Mouse (Mus musculus): ENCODE data around the gene Elf1.
"Not testable (repeated sequence)": the region's sequence is repeated elsewhere in the genome, so short reads cannot be mapped to it uniquely, and the experiment has no call there.

Elf1 gene

GRCm38 (mm10) chr14:79480624-79481338 is at the start of gene Elf1:
Elf1 (plus strand) TSS chr14:79481194.
- peak; percentile 86 for DNase-seq (ENCODE audit: extremely low read depth, insufficient read length, low spot score)

DNA sequence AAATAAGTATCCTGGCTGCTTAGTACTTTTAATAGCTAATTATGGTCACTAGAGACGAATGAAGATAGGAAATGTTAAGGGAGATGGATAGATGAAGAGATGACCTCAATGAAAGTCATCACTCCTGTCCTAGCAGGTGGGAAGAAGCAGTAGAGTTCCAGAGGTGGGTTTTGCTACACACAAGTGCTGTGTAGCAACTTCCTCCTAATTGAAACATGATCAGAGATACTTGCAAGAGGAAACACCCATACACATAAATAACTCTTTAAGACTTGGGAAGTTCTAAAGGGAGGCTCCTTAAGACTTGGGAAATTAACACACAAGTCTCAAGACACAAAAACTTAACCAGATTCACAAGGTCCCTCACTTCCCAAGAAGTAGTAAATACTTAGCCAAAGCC is 46.9 kb upstream of the Elf1 start:
- DNase-seq (ENCODE audit: extremely low read depth, insufficient read length, low spot score): no peak

DNA sequence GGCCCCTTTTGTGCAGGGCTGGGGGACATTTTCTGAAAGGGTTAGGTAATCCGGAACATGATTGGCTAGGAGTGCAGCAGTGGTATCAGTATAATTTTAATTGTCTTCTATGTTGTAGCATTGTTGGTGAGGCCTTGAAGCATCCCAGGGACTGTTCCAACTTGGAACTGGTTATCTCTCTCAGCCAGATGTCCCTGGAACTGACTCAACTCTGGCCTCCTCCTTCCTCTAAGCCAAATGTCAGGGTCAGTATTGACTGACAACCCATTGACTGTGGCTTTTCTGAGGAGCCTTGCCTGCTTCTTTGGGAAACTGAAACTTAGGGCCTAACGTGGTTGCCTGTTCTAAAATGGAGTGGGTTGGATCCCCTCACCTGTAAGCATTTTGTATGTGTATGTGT is 40.3 kb upstream of the Elf1 start:
- no peak for DNase-seq (ENCODE audit: extremely low read depth, insufficient read length, low spot score)

- DNase-seq (ENCODE audit: extremely low read depth, insufficient read length, low spot score): no peak
Observed at GRCm38 (mm10) chr14:79441441-79441840, 39.6 kb upstream of the Elf1 start.

GRCm38 (mm10) chr14:79444601-79445000 is 36.4 kb upstream of the Elf1 start:
- no peak for DNase-seq (ENCODE audit: extremely low read depth, insufficient read length, low spot score)

GRCm38 (mm10) chr14:79445055-79445620 is 35.9 kb upstream of the Elf1 start:
- DNase-seq (ENCODE audit: extremely low read depth, insufficient read length, low spot score): no peak

GRCm38 (mm10) chr14:79451681-79452590 is 29.1 kb upstream of the Elf1 start, which contains the start of gene Kbtbd6:
Kbtbd6 (plus strand) TSS chr14:79451835.
- DNase-seq (ENCODE audit: extremely low read depth, insufficient read length, low spot score): not testable (repeated sequence)

- DNase-seq (ENCODE audit: extremely low read depth, insufficient read length, low spot score): not testable (repeated sequence)
Observed at GRCm38 (mm10) chr14:79452591-79452934, 28.4 kb upstream of the Elf1 start.

DNA sequence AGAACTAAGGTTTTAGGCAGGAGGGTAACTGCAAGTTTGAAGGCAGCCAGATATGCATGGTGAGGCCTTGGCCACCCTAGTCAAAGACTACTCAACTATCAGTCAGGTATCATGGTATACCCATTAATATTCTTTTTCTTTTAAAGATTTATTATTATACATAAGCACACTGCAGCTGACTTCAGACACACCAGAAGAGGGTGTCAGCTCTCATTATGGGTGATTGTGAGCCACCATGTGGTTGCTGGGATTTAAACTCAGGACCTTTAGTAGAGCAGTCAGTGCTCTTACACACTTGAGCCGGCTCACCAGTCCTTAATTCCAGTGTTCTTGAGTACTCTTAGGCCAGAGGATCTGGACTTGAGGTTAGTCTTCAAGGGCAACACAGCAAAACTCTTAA is 20.6 kb upstream of the Elf1 start:
- no peak for DNase-seq (ENCODE audit: extremely low read depth, insufficient read length, low spot score)

DNA sequence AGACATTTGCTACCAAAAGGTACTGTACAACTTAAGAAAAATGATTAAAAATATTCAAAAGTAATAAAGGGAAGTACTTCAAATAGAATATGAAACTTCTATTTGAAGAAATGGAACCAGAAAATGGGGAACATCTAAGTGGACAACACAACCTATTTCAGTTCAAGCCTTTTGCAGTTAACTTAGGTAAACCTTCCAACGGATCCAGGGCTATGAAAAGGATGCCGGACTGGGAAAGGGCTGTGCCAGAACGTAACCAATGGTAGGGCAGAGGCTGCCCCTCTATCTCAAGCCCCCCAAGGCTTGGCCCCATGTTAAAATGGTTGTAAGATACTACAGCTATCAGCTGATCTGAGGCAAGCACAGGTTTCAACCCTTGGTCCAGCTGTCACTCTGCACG is 20.0 kb upstream of the Elf1 start:
- DNase-seq (ENCODE audit: extremely low read depth, insufficient read length, low spot score): no peak

DNA sequence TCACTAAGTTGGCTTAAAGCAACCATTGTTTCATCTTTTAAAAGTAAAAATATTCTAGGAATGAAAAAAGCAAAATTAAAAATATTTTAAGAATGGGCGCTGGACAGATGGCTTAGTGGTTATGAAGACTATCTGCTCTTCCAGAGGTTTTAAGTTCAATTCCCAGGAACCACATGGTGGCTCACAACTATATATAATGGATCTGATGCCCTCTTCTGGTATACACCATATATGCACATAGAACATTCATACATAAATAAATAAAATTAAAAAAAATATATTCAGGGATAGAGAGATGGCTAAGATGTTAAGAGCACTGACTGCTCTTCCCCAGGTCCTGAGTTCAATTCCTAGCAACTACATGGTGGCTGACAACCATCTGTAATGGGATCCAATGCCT is 15.4 kb upstream of the Elf1 start:
- DNase-seq (ENCODE audit: extremely low read depth, insufficient read length, low spot score): no peak

DNA sequence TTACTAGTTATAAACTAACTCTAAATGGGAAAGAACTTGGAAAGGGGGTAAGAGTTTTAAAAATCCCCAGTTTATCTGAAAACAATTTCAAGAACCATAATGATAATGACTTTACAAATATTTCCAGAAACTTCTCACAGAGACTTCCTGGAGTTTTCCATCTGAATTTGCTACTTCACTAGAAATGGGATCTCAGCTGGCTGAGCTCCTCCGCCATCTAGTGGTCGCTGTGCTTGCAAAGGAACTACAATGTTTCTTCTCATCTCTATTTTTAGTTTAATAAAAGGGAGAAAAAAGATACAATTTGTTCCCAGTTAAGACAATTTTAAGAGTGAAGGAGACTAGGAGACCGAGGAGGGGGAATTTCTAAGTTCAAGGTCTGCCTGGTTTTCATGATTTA is 13.4 kb upstream of the Elf1 start:
- no peak for DNase-seq (ENCODE audit: extremely low read depth, insufficient read length, low spot score)

DNA sequence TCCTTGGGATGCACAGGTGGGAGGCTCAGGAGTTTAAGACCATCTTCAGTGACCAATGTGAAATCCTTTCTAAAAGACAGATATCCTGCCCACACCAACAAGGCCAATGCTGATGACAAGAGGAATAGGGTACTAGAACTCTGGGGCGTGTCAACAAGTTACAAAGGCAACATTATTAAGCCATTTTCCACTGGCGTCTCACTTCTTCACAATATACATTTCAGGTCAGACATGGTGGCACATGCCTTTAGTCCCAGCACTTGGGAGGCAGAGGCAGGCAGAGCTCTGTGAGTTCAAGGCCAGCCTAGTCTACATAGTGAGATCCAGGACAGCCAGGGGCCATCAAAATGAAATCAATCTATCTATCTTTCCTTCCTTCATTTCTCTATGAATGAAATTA is 7.6 kb upstream of the Elf1 start:
- DNase-seq (ENCODE audit: extremely low read depth, insufficient read length, low spot score): no peak

DNA sequence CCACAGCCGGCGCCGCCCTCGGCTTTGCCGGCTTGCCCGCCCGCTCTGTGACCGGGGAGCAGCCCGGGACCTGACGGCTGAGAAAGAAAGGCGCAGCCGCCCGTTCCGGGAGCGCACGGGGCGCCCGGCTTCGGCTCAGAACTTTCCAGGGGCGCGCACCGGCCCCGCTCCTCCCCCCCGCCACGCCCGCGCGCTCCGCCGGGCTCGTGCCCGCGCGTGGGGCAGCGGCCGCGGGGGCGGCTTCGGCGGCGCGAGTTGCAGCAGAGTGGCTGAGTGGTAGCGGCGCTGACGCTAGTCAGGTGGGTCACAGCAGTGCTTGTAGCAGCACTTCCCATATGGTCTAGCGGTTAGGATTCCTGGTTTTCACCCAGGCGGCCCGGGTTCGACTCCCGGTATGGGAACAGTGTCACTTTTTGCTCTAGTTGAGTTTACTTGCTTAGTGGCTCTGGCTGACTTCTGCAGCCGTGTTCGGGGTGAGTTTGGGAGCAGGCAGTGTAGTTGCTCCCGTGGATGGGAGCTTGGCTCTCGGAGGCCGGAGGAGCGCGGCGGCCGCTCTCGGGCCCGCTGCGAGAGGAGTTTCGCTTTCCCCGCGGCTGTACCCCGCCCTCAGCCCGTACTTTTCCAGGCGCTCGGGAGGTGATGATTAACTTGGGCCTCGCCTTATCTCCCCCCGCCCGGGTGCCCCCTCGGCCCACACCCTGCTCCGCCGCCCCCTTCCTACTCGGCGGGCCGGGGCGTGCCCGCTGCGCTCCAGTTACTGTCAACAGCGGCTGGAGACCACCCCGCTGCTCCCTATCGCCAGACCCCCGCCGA is 551 bp downstream of the Elf1 start, which contains the start of gene Wbp4:
Gene Wbp4, minus strand, starts transcription at position 182 of the 813 bp plus-strand sequence.
- DNase-seq (ENCODE audit: extremely low read depth, insufficient read length, low spot score): peak; percentile 90

- DNase-seq (ENCODE audit: extremely low read depth, insufficient read length, low spot score): no peak
Observed at GRCm38 (mm10) chr14:79482251-79482661, 1.3 kb downstream of the Elf1 start.

GRCm38 (mm10) chr14:79482747-79483355 is 1.9 kb downstream of the Elf1 start:
- DNase-seq (ENCODE audit: extremely low read depth, insufficient read length, low spot score): no peak

GRCm38 (mm10) chr14:79483611-79484120 is 2.7 kb downstream of the Elf1 start:
- no peak for DNase-seq (ENCODE audit: extremely low read depth, insufficient read length, low spot score)

DNA sequence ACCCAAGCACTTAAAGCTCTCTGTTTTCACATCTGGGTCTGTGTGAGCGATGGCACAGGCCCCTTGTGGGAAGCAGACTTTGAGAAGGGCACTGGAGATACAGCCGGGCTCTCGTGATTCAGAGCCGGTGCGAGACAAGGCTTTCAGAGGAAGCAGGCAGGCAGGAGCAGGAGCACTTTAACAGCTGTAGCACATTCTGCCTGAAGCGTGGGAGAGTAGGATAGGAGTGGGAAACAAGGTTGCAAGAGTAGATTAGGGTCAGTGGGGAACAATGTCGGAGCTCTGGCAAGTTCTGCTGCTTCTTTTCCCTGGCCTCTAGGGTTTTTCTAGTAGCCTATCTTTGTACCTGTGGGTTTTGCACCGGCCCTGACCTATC is 5.6 kb downstream of the Elf1 start:
- no peak for DNase-seq (ENCODE audit: extremely low read depth, insufficient read length, low spot score)

GRCm38 (mm10) chr14:79486993-79487731 is 6.2 kb downstream of the Elf1 start:
- DNase-seq (ENCODE audit: extremely low read depth, insufficient read length, low spot score): no peak

Measured in 3134 (cell line).